Comparison of ENCODE assay signal across 10 mouse cellular contexts in genomic region chr11:113611112-113611646, GRCm38 (mm10). TPM values are rescaled to one million over a fixed set of nuclear protein-coding genes. Genes with fewer than 3 reads are reported as not detected.
A peak's percentile ranks its signal among the peaks of the same experiment; 100 is the strongest.
DNase-seq lines count a peak whose midpoint lies in the region; ATAC-seq and TF ChIP-seq lines count a peak whose summit lies in the region.
"Had no signal": no experiment of that assay in that cellular context is flagged by ENCODE, and none has a peak within 500 bp of the region (broad histone marks: within the 10 kb centered on the region; RNA-seq: fewer than 3 reads in every experiment).

No protein-coding gene starts in this region.

- peaks cover 3% of the 10 kb centered on the region; the same call in 1 of the 2 replicates for H3K27me3 ChIP-seq in intestine, embryonic 14.5 days (replicated peaks; ENCODE audit: control insufficient read depth, insufficient read depth, low read length)
- no peaks in the 10 kb centered on the region for H3K27me3 ChIP-seq in intestine, postnatal 0 days (replicated peaks; ENCODE audit: control insufficient read depth, insufficient read depth, low read length)
- H3K27me3 ChIP-seq in hindbrain, embryonic 15.5 days: no peaks in the 10 kb centered on the region

- DNase-seq in intestine, embryonic 14.5 days (ENCODE audit: low spot score): no peak
- DNase-seq in right cerebral cortex, adult 18-20 months: peak; percentile 31
- no peak for DNase-seq in right cerebral cortex, postnatal 4 days
- DNase-seq in telencephalon, adult 2 months (ENCODE audit: low read depth, low spot score): peak; percentile 71
- DNase-seq in layer of hippocampus, adult 8-10 months (ENCODE audit: low spot score in 2 of 2): no peak
- no peak for DNase-seq in layer of hippocampus, postnatal 36 days

- ATAC-seq in intestine, embryonic 14.5 days (replicated peaks; ENCODE audit: low FRiP score, low TSS enrichment, low read depth): no peak
- ATAC-seq in intestine, postnatal 0 days: no peak
- ATAC-seq in hindbrain, embryonic 15.5 days (ENCODE audit: low FRiP score, low read depth): no peak

- H3K27ac ChIP-seq in intestine, embryonic 14.5 days (ENCODE audit: low read depth): 0 out of 2 replicates have a peak overlapping the region, but pooled peaks have one; percentile 64
- H3K27ac ChIP-seq in intestine, postnatal 0 days (ENCODE audit: low read depth, low read length): no peak overlapping the region
- peak overlapping the region; percentile 81; the same call in 1 of the 2 replicates for H3K27ac ChIP-seq in hindbrain, embryonic 15.5 days (replicated peaks)

- peaks cover 17% of the 10 kb centered on the region for H3K4me1 ChIP-seq in intestine, embryonic 14.5 days (replicated peaks; ENCODE audit: control insufficient read depth, insufficient read depth, low read length)
- H3K4me1 ChIP-seq in intestine, postnatal 0 days (replicated peaks; ENCODE audit: control insufficient read depth, insufficient read depth, low read length): no peaks in the 10 kb centered on the region
- peaks cover 9% of the 10 kb centered on the region for H3K4me1 ChIP-seq in hindbrain, embryonic 15.5 days (replicated peaks)

- no peak overlapping the region for H3K9ac ChIP-seq in intestine, embryonic 14.5 days (ENCODE audit: low read length)
- H3K9ac ChIP-seq in intestine, postnatal 0 days (ENCODE audit: low read depth, low read length): no peak overlapping the region
- H3K9ac ChIP-seq in hindbrain, embryonic 15.5 days: no peak overlapping the region

- peak overlapping the region; percentile 24; the same call in 1 of the 2 replicates for H3K4me2 ChIP-seq in intestine, embryonic 14.5 days (ENCODE audit: low read length)
- H3K4me2 ChIP-seq in intestine, postnatal 0 days (replicated peaks; ENCODE audit: low read depth): no peak overlapping the region
- H3K4me2 ChIP-seq in hindbrain, embryonic 15.5 days: no peak overlapping the region

- no peak for TF ChIP-seq CTCF in intestine, postnatal 0 days (IDR thresholded peaks at IDR 0.05; ENCODE audit: low read depth)

- no peaks in the 10 kb centered on the region for H3K9me3 ChIP-seq in intestine, embryonic 14.5 days (ENCODE audit: control insufficient read depth, low read length)
- no peaks in the 10 kb centered on the region for H3K9me3 ChIP-seq in intestine, postnatal 0 days (ENCODE audit: control insufficient read depth)
- H3K9me3 ChIP-seq in hindbrain, embryonic 15.5 days: no peaks in the 10 kb centered on the region

- WGBS in intestine, embryonic 14.5 days: 68% methylated on average over 10 of the region's 10 CpGs
- WGBS in intestine, postnatal 0 days: 78% methylated on average over 10 of the region's 10 CpGs
- 81% methylated on average over 10 of the region's 10 CpGs for WGBS in hindbrain, embryonic 15.5 days

- no peak overlapping the region for H3K4me3 ChIP-seq in intestine, embryonic 14.5 days (ENCODE audit: low read depth, low read length)
- H3K4me3 ChIP-seq in intestine, postnatal 0 days (ENCODE audit: low read depth, low read length): no peak overlapping the region
- no peak overlapping the region for H3K4me3 ChIP-seq in hindbrain, embryonic 15.5 days

- H3K36me3 ChIP-seq in intestine, embryonic 14.5 days (ENCODE audit: control insufficient read depth, insufficient read depth, low read length): no peaks in the 10 kb centered on the region
- no peaks in the 10 kb centered on the region for H3K36me3 ChIP-seq in intestine, postnatal 0 days (ENCODE audit: control insufficient read depth, insufficient read depth)
- no peaks in the 10 kb centered on the region for H3K36me3 ChIP-seq in hindbrain, embryonic 15.5 days

RNA-seq across cellular contexts. Expression of gene Sstr2, which starts 8.0 kb away (rescaled TPM):
- 0.30 and 0.47 TPM in 2 replicates for polyA plus RNA-seq in intestine, embryonic 14.5 days (2014; fragmentation: Nextera tagmentation; extraction: Ambion mirVana)
- 0.99 and 1.0 TPM in 2 replicates for polyA plus RNA-seq in intestine, postnatal 0 days (2015; fragmentation: Nextera tagmentation; extraction: Ambion mirVana)
- 26.8 and 28.1 TPM in 2 replicates for polyA plus RNA-seq in hindbrain, embryonic 15.5 days (2015; fragmentation: Nextera tagmentation; extraction: Ambion mirVana)
- 10 to 100 TPM; 17.5 to 20.8 (median 19.0) TPM for total RNA-seq in layer of hippocampus, adult 8-10 months (2022)
- total RNA-seq in layer of hippocampus, postnatal 36 days (2021): 10 to 100 TPM; 22.6 to 23.8 TPM
- total RNA-seq: gastrocnemius, adult 18-20 months; megakaryocyte, adult 5-6 weeks had no signal

RNA-seq across cellular contexts. Expression of gene Cog1, which starts 37.8 kb away (rescaled TPM):
- 25.2 and 25.7 TPM in 2 replicates for polyA plus RNA-seq in intestine, embryonic 14.5 days (2014; fragmentation: Nextera tagmentation; extraction: Ambion mirVana)
- polyA plus RNA-seq in intestine, postnatal 0 days (2015; fragmentation: Nextera tagmentation; extraction: Ambion mirVana): 19.6 and 20.9 TPM in 2 replicates
- polyA plus RNA-seq in hindbrain, embryonic 15.5 days (2015; fragmentation: Nextera tagmentation; extraction: Ambion mirVana): 39.4 and 42.6 TPM in 2 replicates
- 10 to 100 TPM; 48.6 to 61.6 (median 57.1) TPM for total RNA-seq in layer of hippocampus, adult 8-10 months (2022)
- 10 to 100 TPM; 55.0 to 59.6 TPM for total RNA-seq in layer of hippocampus, postnatal 36 days (2021)

RNA-seq across cellular contexts. Expression of gene Slc39a11, which starts 38.7 kb away (rescaled TPM):
- polyA plus RNA-seq in intestine, embryonic 14.5 days (2014; fragmentation: Nextera tagmentation; extraction: Ambion mirVana): 24.0 and 24.4 TPM in 2 replicates
- 50.7 and 54.7 TPM in 2 replicates for polyA plus RNA-seq in intestine, postnatal 0 days (2015; fragmentation: Nextera tagmentation; extraction: Ambion mirVana)
- polyA plus RNA-seq in hindbrain, embryonic 15.5 days (2015; fragmentation: Nextera tagmentation; extraction: Ambion mirVana): 34.2 and 35.0 TPM in 2 replicates
- 10 to 100 TPM; 20.2 to 24.3 (median 23.4) TPM for total RNA-seq in layer of hippocampus, adult 8-10 months (2022)
- total RNA-seq in layer of hippocampus, postnatal 36 days (2021): 10 to 100 TPM; 19.8 to 20.8 TPM

Comparison
In these comparisons a context has a peak if more than half of its experiments do, and no peak if none do; other contexts are left out.
1. DNase-seq: peak in right cerebral cortex, adult 18-20 months (single experiment) and telencephalon, adult 2 months (single experiment); none in intestine, embryonic 14.5 days (single experiment), right cerebral cortex, postnatal 4 days (single experiment), layer of hippocampus, adult 8-10 months (0 of 2) and layer of hippocampus, postnatal 36 days (0 of 2).
2. RNA of gene Sstr2, which starts 8.0 kb away (polyA plus RNA-seq): 26.8 to 28.1 TPM in hindbrain, embryonic 15.5 days; 0.99 to 1.0 TPM in intestine, postnatal 0 days and 0.30 to 0.47 TPM in intestine, embryonic 14.5 days; every median in the first group is over 10 times any median in the second.